In genomic region chr12:113610924-113611323, GRCm38 (mm10) we compare ENCODE assay signal across 8 mouse cellular contexts.
DNase-seq lines count a peak whose midpoint lies in the region; ATAC-seq and TF ChIP-seq lines count a peak whose summit lies in the region.

No protein-coding gene starts in this region.

- no peaks in the 10 kb centered on the region for H3K36me3 ChIP-seq in hindbrain, embryonic 10.5 days
- no peaks in the 10 kb centered on the region for H3K36me3 ChIP-seq in hindbrain, embryonic 14.5 days (replicated peaks; ENCODE audit: control insufficient read depth, insufficient read depth)
- H3K36me3 ChIP-seq in lung, postnatal 0 days (ENCODE audit: insufficient read depth, low read length) = no peaks in the 10 kb centered on the region

- H3K9ac ChIP-seq in hindbrain, embryonic 14.5 days = no peak overlapping the region
- no peak overlapping the region for H3K9ac ChIP-seq in lung, postnatal 0 days (replicated peaks; ENCODE audit: low read depth)

- TF ChIP-seq EP300 in lung, postnatal 0 days (IDR thresholded peaks at IDR 0.05) = no peak

- peak; percentile 57 for TF ChIP-seq CTCF in bone marrow macrophage, adult 2 months (IDR thresholded peaks at IDR 0.05; ENCODE audit: low read depth, low read length)
- TF ChIP-seq CTCF in lung, postnatal 0 days (IDR thresholded peaks at IDR 0.05) = peak; percentile 53

- ATAC-seq in hindbrain, embryonic 14.5 days (ENCODE audit: low FRiP score) = no peak
- ATAC-seq in lung, postnatal 0 days = no peak
- no peak for ATAC-seq in activated CD4-positive, CD25-positive, alpha-beta regulatory T cell, adult 4 months
- ATAC-seq in erythroid progenitor cell, adult 5-6 weeks (replicated peaks; ENCODE audit: low FRiP score, poor library complexity, severe bottlenecking) = no peak

- no peak overlapping the region for H3K4me3 ChIP-seq in hindbrain, embryonic 10.5 days
- H3K4me3 ChIP-seq in hindbrain, embryonic 14.5 days (replicated peaks; ENCODE audit: low read length) = no peak overlapping the region
- H3K4me3 ChIP-seq in bone marrow macrophage, adult 2 months (ENCODE audit: insufficient read depth, low read length) = no peak overlapping the region
- H3K4me3 ChIP-seq in lung, postnatal 0 days (ENCODE audit: low read depth, low read length) = no peak overlapping the region

- H3K4me1 ChIP-seq in hindbrain, embryonic 10.5 days (replicated peaks) = no peaks in the 10 kb centered on the region
- no peaks in the 10 kb centered on the region for H3K4me1 ChIP-seq in hindbrain, embryonic 14.5 days (replicated peaks; ENCODE audit: control insufficient read depth, insufficient read depth, low read length)
- no peaks in the 10 kb centered on the region for H3K4me1 ChIP-seq in bone marrow macrophage, adult 2 months (ENCODE audit: control insufficient read depth, insufficient read depth, low read length)
- H3K4me1 ChIP-seq in lung, postnatal 0 days (ENCODE audit: insufficient read depth, low read depth, low read length) = no peaks in the 10 kb centered on the region

- H3K4me2 ChIP-seq in hindbrain, embryonic 14.5 days (replicated peaks) = no peak overlapping the region
- H3K4me2 ChIP-seq in lung, postnatal 0 days (replicated peaks; ENCODE audit: low read depth, low read length) = no peak overlapping the region

- H3K9me3 ChIP-seq in hindbrain, embryonic 10.5 days = 0 out of 2 replicates have a peak, but pooled peaks cover 16% of the 10 kb centered on the region
- peaks cover 19% of the 10 kb centered on the region for H3K9me3 ChIP-seq in hindbrain, embryonic 14.5 days (ENCODE audit: control insufficient read depth, low read length)
- H3K9me3 ChIP-seq in lung, postnatal 0 days (ENCODE audit: low read length) = no peaks in the 10 kb centered on the region

- WGBS in hindbrain, embryonic 10.5 days = 46% methylated on average over 4 of the region's 4 CpGs
- WGBS in hindbrain, embryonic 14.5 days = 50% methylated on average over 4 of the region's 4 CpGs
- WGBS in lung, postnatal 0 days = 45% methylated on average over 4 of the region's 4 CpGs

- no peak overlapping the region for H3K27ac ChIP-seq in hindbrain, embryonic 10.5 days
- H3K27ac ChIP-seq in hindbrain, embryonic 14.5 days = no peak overlapping the region
- no peak overlapping the region for H3K27ac ChIP-seq in bone marrow macrophage, adult 2 months (ENCODE audit: insufficient read depth, low read depth, low read length)
- no peak overlapping the region for H3K27ac ChIP-seq in lung, postnatal 0 days (ENCODE audit: low read length)

- TF ChIP-seq POLR2A in bone marrow macrophage, adult 2 months (IDR thresholded peaks at IDR 0.05; ENCODE audit: borderline replicate concordance, low read depth, low read length) = no peak

- no peaks in the 10 kb centered on the region for H3K27me3 ChIP-seq in hindbrain, embryonic 10.5 days (ENCODE audit: insufficient read depth, poor library complexity, severe bottlenecking)
- no peaks in the 10 kb centered on the region for H3K27me3 ChIP-seq in hindbrain, embryonic 14.5 days (ENCODE audit: control insufficient read depth, insufficient read depth, low read length)
- H3K27me3 ChIP-seq in lung, postnatal 0 days (replicated peaks; ENCODE audit: insufficient read depth, low read length) = no peaks in the 10 kb centered on the region

- peak; percentile 18 for DNase-seq in hindbrain, embryonic 10.5 days (ENCODE audit: low spot score)
- DNase-seq in hindbrain, embryonic 14.5 days (ENCODE audit: low spot score) = no peak
- DNase-seq in right cerebral cortex, postnatal 14 days = peak; percentile 7
- no peak for DNase-seq in right cerebral cortex, postnatal 36 days (ENCODE audit: low spot score in 2 of 2)
- DNase-seq in lung, postnatal 0 days (ENCODE audit: low spot score) = peak; percentile 4

Comparison
In these comparisons a context has a peak if more than half of its experiments do, and no peak if none do; other contexts are left out.
1. DNase-seq: peak in hindbrain, embryonic 10.5 days (single experiment), right cerebral cortex, postnatal 14 days (single experiment) and lung, postnatal 0 days (single experiment); none in hindbrain, embryonic 14.5 days (single experiment) and right cerebral cortex, postnatal 36 days (0 of 2).